Mouse (Mus musculus) MEL (cell line): ENCODE results near the gene Il6st. TPM values are rescaled to one million over a fixed set of nuclear protein-coding genes. Genes with fewer than 3 reads are reported as not detected.
A peak's percentile ranks its signal among the peaks of the same experiment; 100 is the strongest.

Experiments
- DNase-seq: peaks from one replicate; pipeline ENCODE4 v3.0.0; 2011; ENCODE audit warnings: low read depth, low spot score
- H3K27ac ChIP-seq: 2 replicates; pipeline ENCODE4 v1.5.1; 2012; ENCODE audit warnings: low read depth, mild to moderate bottlenecking, control low read depth, low read length, moderate library complexity; ENCODE audit not compliant: control insufficient read depth
- H3K27me3 ChIP-seq, 2 experiments: fragments of 150-350 bp in 1 of 2; sonication (generic) in 1 of 2; 2 replicates each; pipeline ENCODE4 v1.6.1; 2012; ENCODE audit warnings: low read length in 2 of 2, mild to moderate bottlenecking in 2 of 2, improper control_type of control experiment in 1 of 2, moderate library complexity in 1 of 2; ENCODE audit not compliant: insufficient read depth in 2 of 2, control insufficient read depth in 1 of 2
- H3K36me3 ChIP-seq, 2 experiments: 2 replicates each; pipeline ENCODE4 v1.6.1; 2012 to 2014; ENCODE audit warnings: low read length in 2 of 2, improper control_type of control experiment in 1 of 2, inconsistent platforms in 1 of 2, mild to moderate bottlenecking in 1 of 2; ENCODE audit not compliant: insufficient read depth in 2 of 2, control insufficient read depth in 1 of 2
- H3K4me1 ChIP-seq, 2 experiments: fragments of 150-350 bp in 1 of 2; sonication (generic) in 1 of 2; 2 replicates each; pipeline ENCODE4 v1.6.1; 2012; ENCODE audit warnings: low read length in 2 of 2, improper control_type of control experiment in 1 of 2, mild to moderate bottlenecking in 1 of 2; ENCODE audit not compliant: insufficient read depth in 2 of 2, control insufficient read depth in 1 of 2
- H3K4me3 ChIP-seq, 2 experiments: fragments of 150-350 bp in 1 of 2; sonication (generic) in 1 of 2; 2 replicates each; pipeline ENCODE4 v1.5.1; 2012; ENCODE audit warnings: low read depth in 2 of 2, low read length in 2 of 2, mild to moderate bottlenecking in 2 of 2, moderate library complexity in 2 of 2, control low read depth in 1 of 2, improper control_type of control experiment in 1 of 2; ENCODE audit not compliant: control insufficient read depth in 1 of 2, insufficient read depth in 1 of 2
- H3K79me2 ChIP-seq: 2 replicates; pipeline ENCODE4 v1.6.1; 2012; ENCODE audit warnings: mild to moderate bottlenecking, low read length, moderate library complexity; ENCODE audit not compliant: control insufficient read depth, poor library complexity, insufficient read depth
- H3K9ac ChIP-seq: 2 replicates; pipeline ENCODE4 v1.6.1; 2012; ENCODE audit warnings: low read depth, mild to moderate bottlenecking, control low read depth, low read length, moderate library complexity; ENCODE audit not compliant: control insufficient read depth, poor library complexity, severe bottlenecking
- H3K9me3 ChIP-seq: fragments of 150-350 bp; sonication (generic); replicated peaks from 2 replicates; pipeline ENCODE4 v1.6.1; 2012; ENCODE audit warnings: mild to moderate bottlenecking, low read length, improper control_type of control experiment, moderate library complexity; ENCODE audit not compliant: insufficient read depth
- BHLHE40 ChIP-seq: IDR thresholded peaks from 2 replicates; pipeline ENCODE4 v1.6.1; 2012; ENCODE audit warnings: low read depth, mild to moderate bottlenecking, inconsistent platforms, low read length, improper control_type of control experiment, borderline replicate concordance
- E2F4 ChIP-seq: IDR thresholded peaks from 2 replicates; pipeline ENCODE4 v1.6.1; 2011; ENCODE audit warnings: low read depth, low read length, improper control_type of control experiment, borderline replicate concordance
- ELF1 ChIP-seq: IDR thresholded peaks from 2 replicates; pipeline ENCODE4 v1.6.1; 2014; ENCODE audit warnings: low read depth, mild to moderate bottlenecking, inconsistent platforms, low read length, improper control_type of control experiment, moderate library complexity
- EP300 ChIP-seq, 2 experiments: IDR thresholded peaks; 2 replicates each; pipeline ENCODE4 v1.6.1; 2011; ENCODE audit warnings: improper control_type of control experiment in 2 of 2, low read length in 2 of 2, low read depth in 1 of 2, mild to moderate bottlenecking in 1 of 2
- ETS1 ChIP-seq: IDR thresholded peaks from 2 replicates; pipeline ENCODE4 v1.6.1; 2012; ENCODE audit warnings: low read depth, mild to moderate bottlenecking, inconsistent platforms, low read length, improper control_type of control experiment, moderate library complexity
- GATA1 ChIP-seq: IDR thresholded peaks from 2 replicates; pipeline ENCODE4 v1.6.1; 2011; ENCODE audit warnings: low read depth, low read length, improper control_type of control experiment
- JUND ChIP-seq: IDR thresholded peaks from 2 replicates; pipeline ENCODE4 v1.6.1; 2011; ENCODE audit warnings: low read depth, mild to moderate bottlenecking, improper control_type of control experiment, low read length
- KAT2A ChIP-seq: conservative IDR thresholded peaks from 2 replicates; pipeline ENCODE4 v1.6.1; 2012; ENCODE audit warnings: low read depth, low read length, improper control_type of control experiment, inconsistent platforms
- MAX ChIP-seq: IDR thresholded peaks from 2 replicates; pipeline ENCODE4 v1.6.1; 2011; ENCODE audit warnings: low read length, improper control_type of control experiment
- MAZ ChIP-seq: IDR thresholded peaks from 2 replicates; pipeline ENCODE4 v1.6.1; 2012; ENCODE audit warnings: low read depth, mild to moderate bottlenecking, inconsistent platforms, low read length, improper control_type of control experiment
- MXI1 ChIP-seq: IDR thresholded peaks from 2 replicates; pipeline ENCODE4 v1.6.1; 2011; ENCODE audit warnings: mild to moderate bottlenecking, low read depth, low read length, improper control_type of control experiment
- MYB ChIP-seq: IDR thresholded peaks from 2 replicates; pipeline ENCODE4 v1.6.1; 2011; ENCODE audit warnings: mild to moderate bottlenecking, low read depth, low read length, improper control_type of control experiment
- MYC ChIP-seq: IDR thresholded peaks from 2 replicates; pipeline ENCODE4 v1.6.1; 2011; ENCODE audit warnings: low read depth, mild to moderate bottlenecking, low read length, improper control_type of control experiment, moderate library complexity
- NELFE ChIP-seq: IDR thresholded peaks from 2 replicates; pipeline ENCODE4 v1.6.1; 2011; ENCODE audit warnings: low read depth, low read length, improper control_type of control experiment
- POLR2A ChIP-seq, 2 experiments: IDR thresholded peaks; 2 replicates each; pipeline ENCODE4 v1.6.1; 2011 to 2012; ENCODE audit warnings: low read length in 2 of 2, mild to moderate bottlenecking in 2 of 2, control low read depth in 1 of 2, improper control_type of control experiment in 1 of 2, low read depth in 1 of 2, moderate library complexity in 1 of 2; ENCODE audit not compliant: control insufficient read depth in 1 of 2, insufficient read depth in 1 of 2, poor library complexity in 1 of 2
- POLR2AphosphoS2 ChIP-seq: IDR thresholded peaks from 2 replicates; pipeline ENCODE4 v1.6.1; 2011; ENCODE audit warnings: low read length, improper control_type of control experiment
- POLR2AphosphoS5 ChIP-seq: IDR thresholded peaks from 2 replicates; pipeline ENCODE4 v1.6.1; 2012; ENCODE audit warnings: low read depth, borderline replicate concordance, mild to moderate bottlenecking, inconsistent platforms, low read length, moderate library complexity, mixed read lengths
- RAD21 ChIP-seq: IDR thresholded peaks from 2 replicates; pipeline ENCODE4 v1.6.1; 2011; ENCODE audit warnings: mild to moderate bottlenecking, low read depth, low read length, improper control_type of control experiment
- RCOR1 ChIP-seq: IDR thresholded peaks from 2 replicates; pipeline ENCODE4 v1.6.1; 2012; ENCODE audit warnings: low read depth, mild to moderate bottlenecking, inconsistent platforms, low read length, improper control_type of control experiment
- SIN3A ChIP-seq: IDR thresholded peaks from 2 replicates; pipeline ENCODE4 v1.6.1; 2012; ENCODE audit warnings: low read length, improper control_type of control experiment, inconsistent platforms
- SMC3 ChIP-seq: IDR thresholded peaks from 2 replicates; pipeline ENCODE4 v1.6.1; 2011; ENCODE audit warnings: low read depth, low read length, improper control_type of control experiment
- TAL1 ChIP-seq: IDR thresholded peaks from 2 replicates; pipeline ENCODE4 v1.6.1; 2012; ENCODE audit warnings: mild to moderate bottlenecking, inconsistent platforms, low read length, moderate library complexity, mixed read lengths
- TCF12 ChIP-seq: IDR thresholded peaks from 2 replicates; pipeline ENCODE4 v1.6.1; 2014; ENCODE audit warnings: low read depth, mild to moderate bottlenecking, inconsistent platforms, low read length, improper control_type of control experiment, moderate library complexity
- USF1 ChIP-seq: IDR thresholded peaks from 2 replicates; pipeline ENCODE4 v1.6.1; 2014; ENCODE audit warnings: low read depth, mild to moderate bottlenecking, inconsistent platforms, low read length, improper control_type of control experiment, moderate library complexity
- USF2 ChIP-seq, 2 experiments: IDR thresholded peaks; 2 replicates each; pipeline ENCODE4 v1.6.1; 2011 to 2012; ENCODE audit warnings: improper control_type of control experiment in 2 of 2, low read length in 2 of 2, borderline replicate concordance in 1 of 2, inconsistent platforms in 1 of 2, low read depth in 1 of 2, mild to moderate bottlenecking in 1 of 2; ENCODE audit not compliant: insufficient read depth in 1 of 2
- polyA plus RNA-seq, 2 experiments: library from polyadenylated mRNA; stranded (reverse) in 1 of 2; unstranded in 1 of 2; fragments of >175 nt in 1 of 2; fragments of >200 nt in 1 of 2; gene quantifications; 2 replicates each; pipeline versions ENCODE4 v1.2.1 to v1.2.4; 2012; ENCODE audit warnings: low replicate concordance in 2 of 2, low read depth in 1 of 2; ENCODE audit not compliant: insufficient read length in 2 of 2, insufficient read depth in 1 of 2, missing spikeins in 1 of 2
- total RNA-seq: library from RNA; depleted of rRNA; stranded (reverse); fragments of 300-350 nt; gene quantifications from 2 replicates; pipeline ENCODE4 v1.2.3, GENCODE M21; 2012

The Il6st gene
- total and polyA plus RNA-seq, 3 experiments = 1.7 to 3.7 TPM; not detected in 1

DNA sequence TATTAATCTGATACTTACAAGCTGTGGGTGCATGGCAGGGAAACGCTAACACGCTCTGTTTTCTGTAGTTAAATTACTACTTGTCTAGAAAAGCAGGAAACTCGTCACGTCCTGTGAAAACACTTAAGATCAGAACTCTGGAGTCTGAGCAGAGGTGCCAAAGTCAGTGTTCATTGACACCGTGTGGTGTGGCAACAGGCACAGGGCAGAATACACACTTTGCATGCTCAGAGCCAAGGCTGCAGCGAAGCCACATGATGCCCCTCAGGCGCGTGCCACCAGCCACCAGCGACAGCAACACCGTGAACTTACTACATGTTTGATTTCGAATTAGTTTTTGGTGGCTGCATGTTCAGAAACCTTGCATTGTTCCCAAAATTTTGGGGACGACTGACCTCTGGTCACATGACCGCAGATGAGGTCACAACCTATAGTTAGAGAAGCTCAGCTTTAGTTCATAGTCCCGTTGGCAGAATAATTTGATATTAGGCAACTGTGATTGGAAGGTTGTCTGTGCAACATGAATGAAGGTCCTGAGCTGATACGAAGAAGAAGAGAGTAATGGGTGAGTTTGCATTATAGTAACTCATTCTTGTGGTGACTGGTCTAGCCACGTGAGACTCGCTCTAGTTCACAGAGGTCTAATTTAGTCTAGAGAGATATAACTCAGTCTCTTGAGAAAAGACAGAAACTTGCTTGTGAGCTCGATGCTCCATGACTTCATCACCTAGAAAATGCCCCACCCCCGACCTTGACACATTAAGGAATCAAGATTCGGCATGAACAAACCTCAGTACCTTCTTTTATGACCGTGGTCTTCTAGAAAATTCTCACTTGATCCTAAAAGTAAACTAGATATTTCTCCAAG, 25.6 kb upstream of the Il6st start:
- Histone ChIP-seq H3K27me3 (peaks cover 3 to 4% of the 10 kb centered on the region in 2 experiments), H3K4me1 (peaks cover 0 to 19% of the 10 kb centered on the region in 2 experiments; a peak in 2 of 4 replicates), H3K9me3 (no peaks in the 10 kb centered on the region), H3K79me2 (no peaks in the 10 kb centered on the region), H3K4me3 (no peak overlapping the region), H3K9ac (no peak overlapping the region), H3K27ac (no peak overlapping the region), H3K36me3 (peaks cover 0 to 12% of the 10 kb centered on the region in 2 experiments; a peak in 2 of 4 replicates)
- no peak for DNase-seq
- no peak for TF ChIP-seq TAL1
- TF ChIP-seq MYC = no peak
- TF ChIP-seq RAD21 = no peak
- no peak for TF ChIP-seq EP300 (IDR thresholded peaks at IDR 0.05; ENCODE audit: low read depth in 1 of 2, low read length in 2 of 2)
- TF ChIP-seq SIN3A = no peak
- no peak for TF ChIP-seq KAT2A
- no peak for TF ChIP-seq MYB
- TF ChIP-seq NELFE = no peak
- TF ChIP-seq MAX = no peak
- TF ChIP-seq POLR2AphosphoS5 = no peak
- no peak for TF ChIP-seq JUND
- no peak for TF ChIP-seq POLR2AphosphoS2
- no peak for TF ChIP-seq POLR2A (IDR thresholded peaks at IDR 0.05; ENCODE audit: control insufficient read depth in 1 of 2, insufficient read depth in 1 of 2, low read depth in 1 of 2, low read length in 2 of 2, poor library complexity in 1 of 2)
- TF ChIP-seq RCOR1 = no peak
- TF ChIP-seq BHLHE40 = no peak
- no peak for TF ChIP-seq MAZ
- no peak for TF ChIP-seq MXI1
- TF ChIP-seq USF1 = no peak
- no peak for TF ChIP-seq E2F4

DNA sequence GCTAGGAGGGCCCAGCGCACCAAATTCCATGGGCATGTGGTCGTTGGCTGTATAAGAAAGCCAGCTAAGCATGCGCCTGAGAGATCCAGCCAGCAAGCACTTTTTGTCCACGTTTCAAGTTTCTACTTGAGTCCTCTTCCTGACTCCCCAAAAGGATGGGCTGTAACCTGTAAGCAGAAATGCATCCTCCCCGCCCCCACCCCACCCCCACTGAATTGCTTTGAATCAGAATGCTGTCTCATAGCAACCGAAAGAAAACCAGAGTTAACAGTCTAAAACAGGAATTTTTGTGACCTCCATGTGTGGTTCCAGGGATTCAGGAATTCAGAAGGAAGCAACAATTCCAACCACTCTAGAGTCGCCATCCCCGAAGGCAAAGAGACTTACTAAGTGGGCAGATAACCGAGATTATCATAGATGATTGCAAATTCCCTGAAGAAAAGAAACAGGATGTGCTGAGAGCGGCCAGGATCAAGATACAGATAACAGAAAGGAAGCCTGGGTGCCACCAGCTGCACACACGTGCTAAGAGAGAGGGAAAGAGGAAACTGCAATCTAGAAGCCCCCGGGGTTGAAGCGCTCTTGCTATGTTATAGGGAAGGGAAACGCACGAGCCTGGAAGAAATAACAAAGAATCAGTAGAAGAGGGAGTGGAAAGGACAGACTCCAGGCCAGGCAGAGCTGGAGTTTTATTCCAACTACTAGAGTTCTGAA, 24.6 kb upstream of the Il6st start:
- Histone ChIP-seq H3K27ac (no peak overlapping the region), H3K9me3 (no peaks in the 10 kb centered on the region), H3K4me1 (peaks cover 0 to 19% of the 10 kb centered on the region in 2 experiments; a peak in 2 of 4 replicates), H3K27me3 (peaks cover 3 to 6% of the 10 kb centered on the region in 2 experiments), H3K4me3 (no peak overlapping the region), H3K9ac (no peak overlapping the region), H3K79me2 (no peaks in the 10 kb centered on the region), H3K36me3 (peaks cover 0 to 12% of the 10 kb centered on the region in 2 experiments; a peak in 2 of 4 replicates)
- TF ChIP-seq JUND (no peak), MAX (peak; percentile 91), MYC (peak; percentile 60), BHLHE40 (peak; percentile 85), SMC3 (no peak), GATA1 (peak; percentile 79), EP300 (IDR thresholded peaks at IDR 0.05; ENCODE audit: low read depth in 1 of 2, low read length in 2 of 2) (peak in 1 of 2 experiments; percentile 3; a peak in 2 of 4 replicates), POLR2AphosphoS2 (no peak), TCF12 (no peak), MXI1 (0 out of 2 replicates have a peak, but pooled peaks have one; percentile 30), ELF1 (no peak), ETS1 (peak; percentile 43; the same call in 1 of the 2 replicates), USF2 (IDR thresholded peaks at IDR 0.05; ENCODE audit: borderline replicate concordance in 1 of 2, insufficient read depth in 1 of 2, low read depth in 1 of 2, low read length in 2 of 2) (no peak), TAL1 (no peak), SIN3A (0 out of 2 replicates have a peak, but pooled peaks have one; percentile 22)
- peak; percentile 59 for DNase-seq
